ENCODE assay signal across 23 mouse cellular contexts in the genomic region with DNA sequence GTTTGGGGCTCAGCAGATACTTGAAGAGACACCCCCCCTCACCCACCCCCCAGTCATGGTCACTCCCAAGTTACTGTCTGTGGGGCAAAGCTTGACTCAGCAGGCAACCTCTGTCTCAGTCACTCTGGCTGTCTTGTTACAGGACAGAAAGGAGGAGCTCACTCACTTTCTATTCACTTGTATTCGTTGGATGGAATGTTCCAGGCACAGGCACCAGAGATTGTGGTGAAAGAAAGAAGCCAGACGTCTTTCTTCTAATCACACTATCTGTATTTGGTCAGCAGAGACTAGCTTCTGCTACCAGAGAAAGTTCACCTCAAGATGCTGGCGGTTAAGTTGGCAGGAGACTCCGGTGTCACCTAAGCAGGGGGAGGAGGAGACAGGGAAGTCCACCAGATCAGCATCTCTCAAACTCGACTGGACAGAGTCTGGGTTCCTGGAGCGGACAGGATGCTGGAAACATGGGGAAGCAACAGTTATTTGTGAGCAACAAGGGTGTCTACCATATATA. TPM values are rescaled to one million over a fixed set of nuclear protein-coding genes. Genes with fewer than 3 reads are reported as not detected.
"Had no signal": no experiment of that assay in that cellular context is flagged by ENCODE, and none has a peak within 500 bp of the region (broad histone marks: within the 10 kb centered on the region; RNA-seq: fewer than 3 reads in every experiment).

No protein-coding gene starts in this region.

- ATAC-seq: liver, embryonic 12.5 days; midbrain, embryonic 13.5 days; midbrain, embryonic 16.5 days had no signal

- H3K4me2 ChIP-seq: limb, embryonic 13.5 days; liver, embryonic 12.5 days; liver, embryonic 15.5 days; midbrain, embryonic 13.5 days; neural tube, embryonic 13.5 days; stomach, embryonic 15.5 days had no signal

- DNase-seq: kidney, postnatal 25 days; layer of hippocampus, adult 9-11 months; liver; lung, adult 18-20 months; retina, postnatal 1 day; right cerebral cortex, postnatal 25 days; spleen, adult 18-20 months; thymus, postnatal 25 days had no signal

- H3K36me3 ChIP-seq: limb, embryonic 10.5 days; limb, embryonic 13.5 days; liver, embryonic 12.5 days; liver, embryonic 15.5 days; midbrain, embryonic 10.5 days; midbrain, embryonic 13.5 days; neural tube, embryonic 13.5 days; stomach, embryonic 15.5 days had no signal

- H3K9me3 ChIP-seq: limb, embryonic 10.5 days; limb, embryonic 13.5 days; liver, embryonic 12.5 days; liver, embryonic 15.5 days; megakaryocyte, embryonic 14.5 days; midbrain, embryonic 10.5 days; midbrain, embryonic 13.5 days; neural tube, embryonic 13.5 days; stomach, embryonic 15.5 days had no signal

- H3K27ac ChIP-seq: kidney, postnatal 0 days; layer of hippocampus, adult 2 months; limb, embryonic 10.5 days; limb, embryonic 13.5 days; liver, embryonic 12.5 days; liver, embryonic 15.5 days; midbrain, embryonic 10.5 days; midbrain, embryonic 13.5 days; neural tube, embryonic 13.5 days; stomach, embryonic 15.5 days had no signal

- H3K27me3 ChIP-seq: limb, embryonic 13.5 days; liver, embryonic 12.5 days; liver, embryonic 15.5 days; midbrain, embryonic 13.5 days; neural tube, embryonic 13.5 days; stomach, embryonic 15.5 days had no signal

- H3K4me1 ChIP-seq: limb, embryonic 10.5 days; limb, embryonic 13.5 days; midbrain, embryonic 10.5 days; midbrain, embryonic 13.5 days; neural tube, embryonic 13.5 days had no signal

- H3K9ac ChIP-seq: limb, embryonic 13.5 days; liver, embryonic 12.5 days; liver, embryonic 15.5 days; midbrain, embryonic 13.5 days; neural tube, embryonic 13.5 days; stomach, embryonic 15.5 days had no signal

- H3K4me3 ChIP-seq: layer of hippocampus, adult 2 months; limb, embryonic 10.5 days; limb, embryonic 13.5 days; liver, embryonic 12.5 days; liver, embryonic 15.5 days; megakaryocyte, embryonic 14.5 days; midbrain, embryonic 10.5 days; midbrain, embryonic 13.5 days; myocyte; neural tube, embryonic 13.5 days; stomach, embryonic 15.5 days had no signal

RNA-seq across cellular contexts. Expression of gene Aldh3a1, which starts 17.0 kb away (rescaled TPM):
- total RNA-seq: monocyte, adult 5-6 weeks had no signal
- polyA plus RNA-seq: kidney, embryonic 14.5 days; kidney, postnatal 0 days; limb, embryonic 10.5 days; midbrain, embryonic 10.5 days; midbrain, embryonic 13.5 days; neural tube, embryonic 13.5 days had no signal
